Mouse (Mus musculus): Measurements from ENCODE around the gene Mysm1. TPM values are rescaled to one million over a fixed set of nuclear protein-coding genes. Genes with fewer than 3 reads are reported as not detected.

Mysm1 gene
- polyA plus RNA-seq, 2 experiments from 2014 or later, result 94.6 to 130 TPM

GRCm38 (mm10) chr4:94941221-94941855, 37.6 kb downstream of the Mysm1 start:
- no peak for ATAC-seq

DNA sequence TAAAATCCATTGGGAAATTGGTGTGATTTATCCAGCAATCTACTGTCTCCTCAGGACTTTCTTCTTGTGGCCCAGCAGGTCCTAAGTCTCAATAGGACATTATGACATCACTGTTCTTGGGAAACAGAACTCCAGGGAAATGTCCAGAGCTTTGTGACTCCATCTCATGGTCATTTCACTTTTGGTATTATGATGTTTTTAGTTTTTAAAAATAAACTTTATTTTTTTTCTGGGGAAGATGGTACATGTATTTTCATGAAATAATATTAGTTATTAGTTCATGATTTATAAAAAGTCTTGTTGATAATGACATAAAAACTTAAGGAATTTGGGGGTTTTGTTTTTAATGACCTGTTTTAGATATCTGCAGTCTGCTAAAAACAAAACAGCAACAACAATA, 50.2 kb downstream of the Mysm1 start, which contains the start of gene Eqtn:
Gene Eqtn (minus strand): TSS at position 101 of the 400 bp plus-strand sequence.
- ATAC-seq, result no peak

DNA sequence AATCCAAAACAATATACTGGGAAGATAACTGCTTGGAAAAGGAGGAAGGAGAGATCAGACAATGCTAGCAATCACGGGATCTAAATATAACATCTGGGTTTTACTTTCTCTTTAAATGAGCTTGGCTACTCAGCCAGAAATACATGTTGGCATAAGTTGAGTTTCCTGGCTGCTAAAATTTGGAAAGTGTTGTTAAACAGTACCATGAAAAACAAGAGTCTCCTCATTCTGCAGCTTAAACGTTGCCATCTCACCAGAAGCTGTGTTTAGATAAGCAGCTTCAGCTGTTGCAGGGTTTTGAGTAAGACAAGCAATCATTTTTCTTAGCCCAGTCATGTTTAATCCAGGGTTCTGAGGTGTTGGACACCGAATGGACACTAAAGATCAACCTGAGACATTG, 77.1 kb downstream of the Mysm1 start:
- no peak for ATAC-seq

- ATAC-seq, result no peak
Observed at GRCm38 (mm10) chr4:94900744-94901143, 78.2 kb downstream of the Mysm1 start.

Other genes with a start within 250 kb of the Mysm1 start
- not detected for gene Tek, start 239.8 kb downstream of the Mysm1 start, polyA plus RNA-seq (2017; shearing (Covaris generic))
- gene Eqtn, start 50.3 kb downstream of the Mysm1 start, polyA plus RNA-seq (2017; shearing (Covaris generic)), result under 1 TPM; 0.60 to 0.65 TPM
- gene Jun, start 73.1 kb upstream of the Mysm1 start, polyA plus RNA-seq (2017; shearing (Covaris generic)), result 10 to 100 TPM; 19.7 to 31.0 TPM